Mouse (Mus musculus) midbrain, embryonic 10.5 days (tissue): ENCODE results near the gene Tbp. TPM values are rescaled to one million over a fixed set of nuclear protein-coding genes. Genes with fewer than 3 reads are reported as not detected.
A peak's percentile ranks its signal among the peaks of the same experiment; 100 is the strongest.

Source experiments
- DNase-seq: peaks from one replicate; pipeline ENCODE4 v3.0.0-alpha.2; 2017; ENCODE audit warnings: low spot score
- H3K27ac ChIP-seq: fragments of 300-500 bp; sonication (generic); replicated peaks from 2 replicates; pipeline ENCODE4 v1.5.1; 2016; ENCODE audit warnings: mild to moderate bottlenecking
- H3K27me3 ChIP-seq: fragments of 300-500 bp; sonication (generic); 2 replicates; pipeline ENCODE4 v1.6.1; 2016; ENCODE audit warnings: low read depth, mild to moderate bottlenecking; ENCODE audit not compliant: poor library complexity, severe bottlenecking
- H3K36me3 ChIP-seq: fragments of 300-500 bp; sonication (generic); 2 replicates; pipeline ENCODE4 v1.6.1; 2016; ENCODE audit warnings: mild to moderate bottlenecking, moderate library complexity
- H3K4me1 ChIP-seq: fragments of 300-500 bp; sonication (generic); 2 replicates; pipeline ENCODE4 v1.6.1; 2016
- H3K4me3 ChIP-seq: fragments of 300-500 bp; sonication (generic); 2 replicates; pipeline ENCODE4 v1.5.1; 2016; ENCODE audit warnings: mild to moderate bottlenecking, moderate library complexity
- H3K9me3 ChIP-seq: fragments of 300-500 bp; sonication (generic); replicated peaks from 2 replicates; pipeline ENCODE4 v1.6.1; 2016; ENCODE audit warnings: mild to moderate bottlenecking
- WGBS: fragments of 180-500 bp; shearing (Covaris S2); methylation state at CpG from one replicate; pipeline ENCODE4 v1.1.7; 2016; 5-methylcytosine and 5-hydroxymethylcytosine counted together
- polyA plus RNA-seq: library from polyadenylated mRNA; unstranded; fragments of >200 nt; fragmentation: Nextera tagmentation; extraction: Ambion mirVana; gene quantifications from 2 replicates; pipeline ENCODE4 v1.2.1, GENCODE M21; 2016

Tbp gene
- polyA plus RNA-seq = 67.7 and 71.9 TPM in 2 replicates

- peaks cover 39% of the 10 kb centered on the region for H3K4me1 ChIP-seq
- WGBS = under 1% methylated on average over 63 of the region's 63 CpGs
- DNase-seq = peak; percentile 98
- peak within 1 kb of the TSS; percentile 89 for H3K4me3 ChIP-seq
- no peaks in the 10 kb centered on the region for H3K27me3 ChIP-seq
- no peaks in the 10 kb centered on the region for H3K9me3 ChIP-seq
- peak within 1 kb of the TSS; percentile 94 for H3K27ac ChIP-seq
- H3K36me3 ChIP-seq = peaks cover 37% of the 10 kb centered on the region
Measured at GRCm38 (mm10) chr17:15499656-15500394, at the start of gene Tbp, which contains the start of gene Psmb1. Gene Tbp (plus strand): TSS chr17:15499888. Gene Psmb1 (minus strand): TSS chr17:15499751.

GRCm38 (mm10) chr17:15455203-15455602, 44.5 kb upstream of the Tbp start:
- H3K4me1 ChIP-seq = no peaks in the 10 kb centered on the region
- no peak for DNase-seq

GRCm38 (mm10) chr17:15456595-15456994, 43.1 kb upstream of the Tbp start:
- WGBS = 86% methylated on average over 2 of the region's 2 CpGs
- Histone ChIP-seq H3K27ac (no peak overlapping the region), H3K36me3 (peaks cover 14% of the 10 kb centered on the region), H3K4me1 (no peaks in the 10 kb centered on the region), H3K9me3 (no peaks in the 10 kb centered on the region; the same call in 1 of the 2 replicates), H3K27me3 (no peaks in the 10 kb centered on the region), H3K4me3 (no peak overlapping the region)
- no peak for DNase-seq

More at GRCm38 (mm10) chr17:15455203-15455602, 44.5 kb upstream of the Tbp start:
- 77% methylated on average over 4 of the region's 4 CpGs for WGBS
- Histone ChIP-seq H3K36me3 (peaks cover 11% of the 10 kb centered on the region), H3K27ac (no peak overlapping the region), H3K9me3 (no peaks in the 10 kb centered on the region; the same call in 1 of the 2 replicates), H3K4me3 (no peak overlapping the region), H3K27me3 (no peaks in the 10 kb centered on the region)

GRCm38 (mm10) chr17:15459761-15460160, 39.9 kb upstream of the Tbp start:
- Histone ChIP-seq H3K27ac (no peak overlapping the region), H3K4me1 (no peaks in the 10 kb centered on the region), H3K36me3 (peaks cover 30% of the 10 kb centered on the region), H3K4me3 (no peak overlapping the region), H3K27me3 (no peaks in the 10 kb centered on the region), H3K9me3 (no peaks in the 10 kb centered on the region; the same call in 1 of the 2 replicates)
- WGBS = 93% methylated on average over 4 of the region's 4 CpGs
- no peak for DNase-seq

- Histone ChIP-seq H3K9me3 (no peaks in the 10 kb centered on the region), H3K4me1 (no peaks in the 10 kb centered on the region), H3K27ac (no peak overlapping the region), H3K4me3 (no peak overlapping the region), H3K36me3 (peaks cover 38% of the 10 kb centered on the region), H3K27me3 (no peaks in the 10 kb centered on the region)
- 94% methylated on average over 6 of the region's 6 CpGs for WGBS
- no peak for DNase-seq
Measured at GRCm38 (mm10) chr17:15461921-15462495, 37.7 kb upstream of the Tbp start.

- Histone ChIP-seq H3K36me3 (peaks cover 58% of the 10 kb centered on the region), H3K4me1 (no peaks in the 10 kb centered on the region), H3K27ac (no peak overlapping the region), H3K9me3 (no peaks in the 10 kb centered on the region), H3K4me3 (no peak overlapping the region), H3K27me3 (no peaks in the 10 kb centered on the region)
- 27% methylated on average over 5 of the region's 5 CpGs for WGBS
- DNase-seq = peak; percentile 83
Measured at GRCm38 (mm10) chr17:15467669-15468068, 32.0 kb upstream of the Tbp start.

- H3K27ac ChIP-seq = no peak overlapping the region
- WGBS = 93% methylated on average over 4 of the region's 4 CpGs
- no peaks in the 10 kb centered on the region for H3K27me3 ChIP-seq
- DNase-seq = no peak
- no peak overlapping the region for H3K4me3 ChIP-seq
- peaks cover 85% of the 10 kb centered on the region for H3K36me3 ChIP-seq
- H3K4me1 ChIP-seq = no peaks in the 10 kb centered on the region
- H3K9me3 ChIP-seq = no peaks in the 10 kb centered on the region
Measured at GRCm38 (mm10) chr17:15472671-15473070, 27.0 kb upstream of the Tbp start.

- Histone ChIP-seq H3K4me3 (no peak overlapping the region), H3K27ac (no peak overlapping the region), H3K27me3 (no peaks in the 10 kb centered on the region), H3K9me3 (no peaks in the 10 kb centered on the region), H3K4me1 (no peaks in the 10 kb centered on the region), H3K36me3 (peaks cover 72% of the 10 kb centered on the region)
- 92% methylated on average over 7 of the region's 7 CpGs for WGBS
- no peak for DNase-seq
Measured at GRCm38 (mm10) chr17:15490542-15490941, 9.1 kb upstream of the Tbp start.

GRCm38 (mm10) chr17:15497882-15498752, 1.6 kb upstream of the Tbp start:
- Histone ChIP-seq H3K4me3 (peak overlapping the region; percentile 89), H3K27me3 (no peaks in the 10 kb centered on the region), H3K27ac (peak overlapping the region; percentile 94), H3K4me1 (peaks cover 39% of the 10 kb centered on the region), H3K9me3 (no peaks in the 10 kb centered on the region), H3K36me3 (peaks cover 37% of the 10 kb centered on the region)
- under 1% methylated on average over 50 of the region's 50 CpGs for WGBS
- peak; percentile 93 for DNase-seq

GRCm38 (mm10) chr17:15498753-15499113, 955 bp upstream of the Tbp start:
- no peak for DNase-seq
- Histone ChIP-seq H3K27me3 (no peaks in the 10 kb centered on the region), H3K4me1 (peaks cover 39% of the 10 kb centered on the region), H3K27ac (peak overlapping the region; percentile 94; the same call in 1 of the 2 replicates), H3K36me3 (peaks cover 37% of the 10 kb centered on the region), H3K4me3 (peak overlapping the region; percentile 89), H3K9me3 (no peaks in the 10 kb centered on the region)
- WGBS = 41% methylated on average over 7 of the region's 7 CpGs

GRCm38 (mm10) chr17:15510694-15511093, 11.0 kb downstream of the Tbp start:
- no peaks in the 10 kb centered on the region for H3K27me3 ChIP-seq
- H3K9me3 ChIP-seq = no peaks in the 10 kb centered on the region; the same call in 1 of the 2 replicates
- H3K27ac ChIP-seq = no peak overlapping the region
- 81% methylated on average over 2 of the region's 2 CpGs for WGBS
- H3K36me3 ChIP-seq = peaks cover 100% of the 10 kb centered on the region
- DNase-seq = no peak
- no peaks in the 10 kb centered on the region for H3K4me1 ChIP-seq
- no peak overlapping the region for H3K4me3 ChIP-seq

- Histone ChIP-seq H3K4me1 (no peaks in the 10 kb centered on the region), H3K27me3 (no peaks in the 10 kb centered on the region), H3K27ac (no peak overlapping the region), H3K36me3 (peaks cover 100% of the 10 kb centered on the region), H3K4me3 (no peak overlapping the region), H3K9me3 (no peaks in the 10 kb centered on the region; the same call in 1 of the 2 replicates)
- WGBS = 83% methylated on average over 5 of the region's 5 CpGs
- DNase-seq = no peak
Measured at GRCm38 (mm10) chr17:15517776-15518175, 18.1 kb downstream of the Tbp start.
